In the genomic region with DNA sequence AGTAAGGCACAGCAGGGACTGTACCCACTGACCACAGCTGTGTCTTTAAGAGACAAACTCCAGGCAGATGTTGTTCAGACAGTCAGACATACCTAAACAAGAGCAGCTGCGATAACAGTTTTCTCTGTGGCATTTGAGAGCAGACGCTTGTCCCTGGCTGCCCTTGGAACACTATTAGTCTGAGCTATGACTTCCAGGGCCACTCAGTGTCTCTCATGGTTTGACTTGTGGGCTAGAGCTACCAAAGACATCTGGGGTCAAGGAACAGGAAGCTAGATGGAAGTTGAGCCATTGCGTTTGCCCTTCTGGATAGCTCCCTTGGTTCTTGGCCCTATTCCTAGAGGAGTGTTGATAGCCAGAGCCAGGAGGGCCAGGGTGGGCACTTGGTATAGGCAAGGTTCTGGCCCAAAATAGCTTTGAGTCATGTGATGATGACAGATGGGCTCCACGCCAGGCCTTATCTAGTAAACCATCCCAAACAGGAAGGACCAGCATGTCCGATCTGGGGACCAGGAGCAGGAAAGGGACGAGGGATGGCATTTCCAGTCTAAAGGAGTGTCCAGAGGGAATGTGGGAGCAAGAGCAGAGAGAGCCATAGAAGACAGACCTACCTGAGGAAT, we compare ENCODE assay signal across 13 mouse cellular contexts. TPM values are rescaled to one million over a fixed set of nuclear protein-coding genes. Genes with fewer than 3 reads are reported as not detected.
DNase-seq lines count a peak whose midpoint lies in the region; ATAC-seq and TF ChIP-seq lines count a peak whose summit lies in the region.
"Had no signal": no experiment of that assay in that cellular context is flagged by ENCODE, and none has a peak within 500 bp of the region (broad histone marks: within the 10 kb centered on the region; RNA-seq: fewer than 3 reads in every experiment).

No protein-coding gene starts in this region.

- no peak for ATAC-seq in heart, embryonic 16.5 days (replicated peaks; ENCODE audit: extremely low read depth, insufficient read depth, low FRiP score)
- ATAC-seq in activated CD4-positive, CD25-positive, alpha-beta regulatory T cell, adult 4 months: no peak
- ATAC-seq in midbrain, embryonic 15.5 days (replicated peaks): no peak
- ATAC-seq: forebrain, embryonic 15.5 days had no signal

- H3K9me3 ChIP-seq in heart, embryonic 16.5 days (replicated peaks; ENCODE audit: control insufficient read depth, low read length): no peaks in the 10 kb centered on the region
- H3K9me3 ChIP-seq in midbrain, embryonic 15.5 days: no peaks in the 10 kb centered on the region
- H3K9me3 ChIP-seq: forebrain, embryonic 15.5 days; limb, embryonic 13.5 days had no signal

- no peak for TF ChIP-seq POLR2A in testis, adult 2 months (IDR thresholded peaks at IDR 0.05; ENCODE audit: control insufficient read depth, low read depth, low read length)

- peak overlapping the region; percentile 2; the same call in 1 of the 2 replicates for H3K4me2 ChIP-seq in heart, embryonic 16.5 days (ENCODE audit: low read depth, low read length)
- H3K4me2 ChIP-seq in midbrain, embryonic 15.5 days: no peak overlapping the region
- H3K4me2 ChIP-seq: forebrain, embryonic 15.5 days; limb, embryonic 13.5 days had no signal

- peak overlapping the region; percentile 37; the same call in 1 of the 2 replicates for H3K27ac ChIP-seq in testis, adult 2 months (ENCODE audit: control insufficient read depth, insufficient read depth, low read depth, low read length)
- H3K27ac ChIP-seq in heart, embryonic 16.5 days (ENCODE audit: low read length): peak overlapping the region; percentile 69
- no peak overlapping the region for H3K27ac ChIP-seq in midbrain, embryonic 15.5 days
- H3K27ac ChIP-seq: forebrain, embryonic 15.5 days; layer of hippocampus, adult 2 months; limb, embryonic 13.5 days; stomach, postnatal 0 days had no signal

- 15% methylated on average over 6 of the region's 6 CpGs for WGBS in heart, embryonic 16.5 days
- 84% methylated on average over 6 of the region's 6 CpGs for WGBS in midbrain, embryonic 15.5 days

- no peak overlapping the region for H3K9ac ChIP-seq in heart, embryonic 16.5 days (ENCODE audit: low read length)
- H3K9ac ChIP-seq in midbrain, embryonic 15.5 days: no peak overlapping the region
- H3K9ac ChIP-seq: forebrain, embryonic 15.5 days; limb, embryonic 13.5 days had no signal

- peaks cover 21% of the 10 kb centered on the region for H3K4me1 ChIP-seq in testis, adult 2 months (ENCODE audit: control insufficient read depth, insufficient read depth, low read length)
- H3K4me1 ChIP-seq in heart, embryonic 16.5 days (ENCODE audit: control insufficient read depth, insufficient read depth, low read length): peaks cover 42% of the 10 kb centered on the region
- H3K4me1 ChIP-seq in midbrain, embryonic 15.5 days: peaks cover 28% of the 10 kb centered on the region

- DNase-seq in testis, postnatal 14 days (ENCODE audit: low spot score): no peak
- DNase-seq in kidney, postnatal 25 days: peak; percentile 84 to 86
- DNase-seq in gastrocnemius, postnatal 25 days: no peak

- H3K27me3 ChIP-seq in testis, adult 2 months (ENCODE audit: control insufficient read depth, insufficient read depth, low read length): peaks cover 4% of the 10 kb centered on the region; the same call in 1 of the 2 replicates
- H3K27me3 ChIP-seq in heart, embryonic 16.5 days (ENCODE audit: control insufficient read depth, insufficient read depth, low read length): no peaks in the 10 kb centered on the region
- peaks cover 33% of the 10 kb centered on the region for H3K27me3 ChIP-seq in midbrain, embryonic 15.5 days (replicated peaks)

- H3K4me3 ChIP-seq in testis, adult 2 months (ENCODE audit: control insufficient read depth, low read depth, low read length): no peak overlapping the region
- no peak overlapping the region for H3K4me3 ChIP-seq in heart, embryonic 16.5 days (ENCODE audit: low read length)
- H3K4me3 ChIP-seq in midbrain, embryonic 15.5 days: no peak overlapping the region
- H3K4me3 ChIP-seq: forebrain, embryonic 15.5 days; layer of hippocampus, adult 2 months; limb, embryonic 13.5 days had no signal

- no peaks in the 10 kb centered on the region for H3K36me3 ChIP-seq in testis, adult 2 months (ENCODE audit: control insufficient read depth, insufficient read depth, low read length)
- H3K36me3 ChIP-seq in heart, embryonic 16.5 days (ENCODE audit: control insufficient read depth, insufficient read depth): no peaks in the 10 kb centered on the region
- H3K36me3 ChIP-seq in midbrain, embryonic 15.5 days (replicated peaks): no peaks in the 10 kb centered on the region
- H3K36me3 ChIP-seq: forebrain, embryonic 15.5 days; limb, embryonic 13.5 days had no signal

- TF ChIP-seq CTCF in testis, adult 2 months (IDR thresholded peaks at IDR 0.05; ENCODE audit: control insufficient read depth, insufficient read depth, insufficient replicate concordance, low read depth, low read length): no peak

RNA-seq across cellular contexts. Expression of gene Itga3, which starts 2.8 kb away (rescaled TPM):
- 1.5 and 2.2 TPM in 2 replicates for polyA plus RNA-seq in testis, adult 2 months (2012; rRNA removed)
- 9.6 and 11.5 TPM in 2 replicates for polyA plus RNA-seq in heart, embryonic 16.5 days (2015; fragmentation: Nextera tagmentation; extraction: Ambion mirVana)
- polyA plus RNA-seq in activated CD4-positive, CD25-positive, alpha-beta regulatory T cell, adult 4 months (2017; shearing (Covaris generic)): under 1 TPM; 0.56 to 0.64 TPM
- total RNA-seq in gastrocnemius, postnatal 25 days (2021): 1 to 10 TPM; 2.9 to 5.4 TPM
- polyA plus RNA-seq in midbrain, embryonic 15.5 days (2015; fragmentation: Nextera tagmentation; extraction: Ambion mirVana): 17.2 and 17.4 TPM in 2 replicates

RNA-seq across cellular contexts. Expression of gene Pdk2, which starts 38.2 kb away (rescaled TPM):
- 220 and 229 TPM in 2 replicates for polyA plus RNA-seq in testis, adult 2 months (2012; rRNA removed)
- polyA plus RNA-seq in heart, embryonic 16.5 days (2015; fragmentation: Nextera tagmentation; extraction: Ambion mirVana): 141 and 148 TPM in 2 replicates
- polyA plus RNA-seq in activated CD4-positive, CD25-positive, alpha-beta regulatory T cell, adult 4 months (2017; shearing (Covaris generic)): 1 to 10 TPM; 2.9 to 5.6 TPM
- total RNA-seq in gastrocnemius, postnatal 25 days (2021): 100 to 1,000 TPM; 351 to 396 TPM
- polyA plus RNA-seq in midbrain, embryonic 15.5 days (2015; fragmentation: Nextera tagmentation; extraction: Ambion mirVana): 27.4 and 28.2 TPM in 2 replicates

RNA-seq across cellular contexts. Expression of gene Dlx3, which starts 40.6 kb away (rescaled TPM):
- 0.04 TPM in 2 replicates for polyA plus RNA-seq in testis, adult 2 months (2012; rRNA removed)
- polyA plus RNA-seq in heart, embryonic 16.5 days (2015; fragmentation: Nextera tagmentation; extraction: Ambion mirVana): 0.07 and 0.11 TPM in 2 replicates
- polyA plus RNA-seq in activated CD4-positive, CD25-positive, alpha-beta regulatory T cell, adult 4 months (2017; shearing (Covaris generic)): not detected
- total RNA-seq in gastrocnemius, postnatal 25 days (2021): not detected
- 0.17 and 0.20 TPM in 2 replicates for polyA plus RNA-seq in midbrain, embryonic 15.5 days (2015; fragmentation: Nextera tagmentation; extraction: Ambion mirVana)
- total RNA-seq: hematopoietic stem cell, adult 5-6 weeks; layer of hippocampus, adult 2 months; megakaryocyte-erythroid progenitor cell, adult 5-6 weeks had no signal
- polyA plus RNA-seq: forebrain, embryonic 15.5 days had no signal

Comparison
In these comparisons a context has a peak if more than half of its experiments do, and no peak if none do; other contexts are left out.
1. DNase-seq: peak in kidney, postnatal 25 days (2 of 2); none in testis, postnatal 14 days (single experiment) and gastrocnemius, postnatal 25 days (single experiment).